Mouse (Mus musculus) kidney, embryonic 14.5 days (tissue): ENCODE results near the gene Cmc1. TPM values are rescaled to one million over a fixed set of nuclear protein-coding genes. Genes with fewer than 3 reads are reported as not detected.

Source experiments
- ATAC-seq: fragments of 200-750 bp; cut with Nextera tagmentation; 2 replicates; pipeline ENCODE4 v1.8.0; 2017; ENCODE audit warnings: moderate number of reproducible peaks, mild to moderate bottlenecking, moderate TSS enrichment, moderate library complexity; ENCODE audit not compliant: low FRiP score, low TSS enrichment
- H3K27ac ChIP-seq: fragments of 300-500 bp; sonication (generic); 2 replicates; pipeline ENCODE4 v1.5.1; 2014; ENCODE audit warnings: low read depth, mild to moderate bottlenecking, low read length, moderate library complexity, mixed read lengths
- H3K27me3 ChIP-seq: fragments of 300-500 bp; sonication (generic); 2 replicates; pipeline ENCODE4 v1.6.1; 2014; ENCODE audit warnings: mild to moderate bottlenecking, low read length; ENCODE audit not compliant: control insufficient read depth, insufficient read depth
- H3K36me3 ChIP-seq: fragments of 300-500 bp; sonication (generic); 2 replicates; pipeline ENCODE4 v1.6.1; 2014; ENCODE audit warnings: low read length, mixed read lengths; ENCODE audit not compliant: control insufficient read depth, insufficient read depth
- H3K4me1 ChIP-seq: fragments of 300-500 bp; sonication (generic); 2 replicates; pipeline ENCODE4 v1.6.1; 2014; ENCODE audit warnings: low read length, mixed read lengths; ENCODE audit not compliant: control insufficient read depth, insufficient read depth
- H3K4me2 ChIP-seq: fragments of 300-500 bp; sonication (generic); replicated peaks from 2 replicates; pipeline ENCODE4 v1.6.1; 2014; ENCODE audit warnings: low read depth, mild to moderate bottlenecking, low read length
- H3K4me3 ChIP-seq: fragments of 300-500 bp; sonication (generic); 2 replicates; pipeline ENCODE4 v1.5.1; 2014; ENCODE audit warnings: mild to moderate bottlenecking, low read length
- H3K9ac ChIP-seq: fragments of 300-500 bp; sonication (generic); 2 replicates; pipeline ENCODE4 v1.6.1; 2014; ENCODE audit warnings: low read depth, mild to moderate bottlenecking, low read length, moderate library complexity
- H3K9me3 ChIP-seq: fragments of 300-500 bp; sonication (generic); 2 replicates; pipeline ENCODE4 v1.6.1; 2016; ENCODE audit warnings: low read length; ENCODE audit not compliant: control insufficient read depth
- WGBS: fragments of 180-500 bp; shearing (Covaris S2); extraction: QIAGEN DNeasy Blood & Tissue Kit; methylation state at CpG from one replicate; pipeline ENCODE4 v1.1.7; 2014; 5-methylcytosine and 5-hydroxymethylcytosine counted together
- polyA plus RNA-seq: library from polyadenylated mRNA; unstranded; fragments of >200 nt; fragmentation: Nextera tagmentation; extraction: Ambion mirVana; gene quantifications from 2 replicates; pipeline ENCODE4 v1.2.1, GENCODE M21; 2014

Gene Cmc1
- polyA plus RNA-seq, 1 experiment from 2014 or later = 52.6 TPM

GRCm38 (mm10) chr9:118179136-118180025 lies 29.4 kb upstream of the Cmc1 start:
- Histone ChIP-seq H3K4me3 (no peak overlapping the region), H3K36me3 (no peaks in the 10 kb centered on the region), H3K4me1 (no peaks in the 10 kb centered on the region), H3K9ac (no peak overlapping the region), H3K27me3 (no peaks in the 10 kb centered on the region), H3K4me2 (no peak overlapping the region), H3K9me3 (no peaks in the 10 kb centered on the region), H3K27ac (no peak overlapping the region)
- WGBS = 89% methylated on average over 18 of the region's 18 CpGs
- no peak for ATAC-seq

GRCm38 (mm10) chr9:118176687-118177086 lies 26.7 kb upstream of the Cmc1 start:
- H3K9me3 ChIP-seq = peaks cover 5% of the 10 kb centered on the region; the same call in 1 of the 2 replicates

GRCm38 (mm10) chr9:118175411-118175810 lies 25.4 kb upstream of the Cmc1 start:
- no peak for ATAC-seq
- H3K27me3 ChIP-seq = no peaks in the 10 kb centered on the region
- 96% methylated on average over 4 of the region's 4 CpGs for WGBS

More at GRCm38 (mm10) chr9:118176687-118177086, 26.7 kb upstream of the Cmc1 start:
- 85% methylated on average over 3 of the region's 3 CpGs for WGBS
- no peaks in the 10 kb centered on the region for H3K36me3 ChIP-seq
- H3K27ac ChIP-seq = no peak overlapping the region
- ATAC-seq = no peak
- H3K9ac ChIP-seq = no peak overlapping the region
- H3K27me3 ChIP-seq = no peaks in the 10 kb centered on the region
- no peak overlapping the region for H3K4me3 ChIP-seq
- H3K4me1 ChIP-seq = no peaks in the 10 kb centered on the region
- H3K4me2 ChIP-seq = no peak overlapping the region

GRCm38 (mm10) chr9:118173086-118173485 lies 23.1 kb upstream of the Cmc1 start:
- H3K9me3 ChIP-seq = peaks cover 5% of the 10 kb centered on the region; the same call in 1 of the 2 replicates
- H3K4me1 ChIP-seq = no peaks in the 10 kb centered on the region
- no peak overlapping the region for H3K9ac ChIP-seq
- H3K36me3 ChIP-seq = no peaks in the 10 kb centered on the region
- H3K27ac ChIP-seq = no peak overlapping the region
- no peak overlapping the region for H3K4me2 ChIP-seq
- no peak overlapping the region for H3K4me3 ChIP-seq
- H3K27me3 ChIP-seq = no peaks in the 10 kb centered on the region
- WGBS = 86% methylated on average over 4 of the region's 4 CpGs
- no peak for ATAC-seq

More at GRCm38 (mm10) chr9:118175411-118175810, 25.4 kb upstream of the Cmc1 start:
- Histone ChIP-seq H3K4me1 (no peaks in the 10 kb centered on the region), H3K4me2 (no peak overlapping the region), H3K36me3 (no peaks in the 10 kb centered on the region), H3K9me3 (peaks cover 5% of the 10 kb centered on the region; the same call in 1 of the 2 replicates), H3K9ac (no peak overlapping the region), H3K27ac (no peak overlapping the region), H3K4me3 (no peak overlapping the region)

GRCm38 (mm10) chr9:118168544-118168943 lies 18.6 kb upstream of the Cmc1 start:
- Histone ChIP-seq H3K4me3 (no peak overlapping the region), H3K27ac (no peak overlapping the region), H3K4me1 (no peaks in the 10 kb centered on the region), H3K4me2 (no peak overlapping the region), H3K27me3 (no peaks in the 10 kb centered on the region), H3K9me3 (peaks cover 5% of the 10 kb centered on the region; the same call in 1 of the 2 replicates), H3K9ac (no peak overlapping the region), H3K36me3 (no peaks in the 10 kb centered on the region)
- no peak for ATAC-seq
- WGBS = 46% methylated on average over 5 of the region's 5 CpGs

DNA sequence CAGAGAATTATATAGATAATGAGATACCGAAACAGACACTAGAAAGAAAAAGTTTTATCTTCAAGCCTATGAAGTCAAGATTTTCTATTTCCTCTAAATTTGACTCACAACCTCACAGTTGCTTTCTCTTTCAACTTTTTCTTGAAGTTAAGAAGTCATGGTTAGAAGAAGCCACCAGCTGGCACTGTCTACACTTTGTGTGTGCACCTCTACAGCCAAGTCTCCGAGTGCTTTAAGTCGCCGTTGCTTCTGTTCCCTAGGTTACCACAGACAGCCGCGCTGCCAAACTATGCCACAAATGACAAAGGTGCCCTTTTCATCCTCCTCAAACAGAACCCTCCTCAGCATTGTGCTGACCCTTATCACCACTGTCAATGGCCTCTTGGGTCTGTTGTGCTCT lies 17.6 kb upstream of the Cmc1 start:
- Histone ChIP-seq H3K27me3 (no peaks in the 10 kb centered on the region), H3K27ac (no peak overlapping the region), H3K4me2 (no peak overlapping the region), H3K36me3 (no peaks in the 10 kb centered on the region), H3K9me3 (no peaks in the 10 kb centered on the region), H3K4me1 (no peaks in the 10 kb centered on the region), H3K4me3 (no peak overlapping the region), H3K9ac (no peak overlapping the region)
- ATAC-seq = no peak
- WGBS = 93% methylated on average over 6 of the region's 6 CpGs

- H3K9ac ChIP-seq = no peak overlapping the region
- H3K36me3 ChIP-seq = no peaks in the 10 kb centered on the region
- no peak for ATAC-seq
- no peaks in the 10 kb centered on the region for H3K9me3 ChIP-seq
- H3K4me3 ChIP-seq = no peak overlapping the region
- WGBS = 95% methylated on average over 6 of the region's 6 CpGs
- no peak overlapping the region for H3K27ac ChIP-seq
- no peaks in the 10 kb centered on the region for H3K27me3 ChIP-seq
- H3K4me2 ChIP-seq = no peak overlapping the region
- H3K4me1 ChIP-seq = no peaks in the 10 kb centered on the region
Measured at GRCm38 (mm10) chr9:118161536-118161935, 11.6 kb upstream of the Cmc1 start.

- no peak overlapping the region for H3K4me3 ChIP-seq
- H3K9ac ChIP-seq = no peak overlapping the region
- no peaks in the 10 kb centered on the region for H3K36me3 ChIP-seq
- WGBS = 72% methylated on average over 3 of the region's 3 CpGs
- no peaks in the 10 kb centered on the region for H3K9me3 ChIP-seq
- H3K4me1 ChIP-seq = no peaks in the 10 kb centered on the region
- no peak overlapping the region for H3K27ac ChIP-seq
- no peaks in the 10 kb centered on the region for H3K27me3 ChIP-seq
- no peak overlapping the region for H3K4me2 ChIP-seq
- ATAC-seq = no peak
Measured at GRCm38 (mm10) chr9:118159936-118160335, 10.0 kb upstream of the Cmc1 start.

DNA sequence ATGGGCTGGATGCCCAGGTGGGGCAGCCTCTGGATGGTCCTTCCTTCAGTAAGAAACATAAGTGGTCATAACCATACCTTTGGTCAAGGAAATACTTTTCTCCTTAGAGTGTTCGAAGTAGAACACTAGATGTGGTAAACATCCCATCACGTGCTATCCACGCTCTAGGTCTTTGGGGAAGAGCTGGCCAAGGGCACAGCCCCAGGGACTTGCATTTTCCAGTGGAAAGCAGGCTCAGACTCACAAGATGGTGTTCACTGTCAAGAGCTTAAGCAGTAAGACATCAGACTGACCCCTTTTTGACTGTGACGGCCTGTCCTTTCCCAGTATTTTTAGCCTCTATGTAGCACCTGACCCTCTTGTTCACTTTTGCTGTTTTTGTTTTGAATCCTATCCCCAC lies 8.2 kb upstream of the Cmc1 start:
- Histone ChIP-seq H3K36me3 (no peaks in the 10 kb centered on the region), H3K27ac (no peak overlapping the region), H3K9me3 (no peaks in the 10 kb centered on the region), H3K4me2 (no peak overlapping the region), H3K9ac (no peak overlapping the region), H3K4me1 (no peaks in the 10 kb centered on the region), H3K4me3 (no peak overlapping the region), H3K27me3 (no peaks in the 10 kb centered on the region)
- 95% methylated on average over 4 of the region's 4 CpGs for WGBS
- ATAC-seq = no peak
